Mouse (Mus musculus) urinary bladder, postnatal 10 days (tissue): Measurements from ENCODE around the gene Vwa5b1.

Experiments
- DNase-seq: peaks from one replicate; pipeline ENCODE4 v3.0.0; 2022; ENCODE audit warnings: low spot score

Gene Vwa5b1

DNA sequence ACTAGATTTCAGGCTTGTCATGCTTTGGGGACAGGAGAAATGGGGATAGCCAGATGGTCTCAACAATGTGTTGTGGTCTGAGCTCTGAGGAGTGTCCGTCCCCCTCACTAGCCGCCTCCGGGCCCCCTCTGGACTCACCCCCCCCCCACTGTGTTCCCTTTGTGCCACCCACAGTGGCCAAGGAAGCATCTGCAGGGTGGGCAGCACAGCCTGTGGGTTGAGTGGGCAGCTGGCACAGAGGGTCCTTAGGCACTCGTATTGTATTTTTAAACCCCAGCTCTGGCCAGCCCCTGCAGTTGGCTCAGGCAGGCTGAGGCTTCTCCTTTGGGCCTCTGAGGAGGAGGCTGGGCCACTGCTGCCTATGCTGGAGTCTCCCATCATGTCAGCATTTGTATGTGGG is 110.0 kb downstream of the Vwa5b1 start:
- no peak for DNase-seq

GRCm38 (mm10) chr4:138524769-138525168 is 110.9 kb downstream of the Vwa5b1 start:
- no peak for DNase-seq

GRCm38 (mm10) chr4:138523775-138524174 is 111.9 kb downstream of the Vwa5b1 start:
- DNase-seq: no peak

DNA sequence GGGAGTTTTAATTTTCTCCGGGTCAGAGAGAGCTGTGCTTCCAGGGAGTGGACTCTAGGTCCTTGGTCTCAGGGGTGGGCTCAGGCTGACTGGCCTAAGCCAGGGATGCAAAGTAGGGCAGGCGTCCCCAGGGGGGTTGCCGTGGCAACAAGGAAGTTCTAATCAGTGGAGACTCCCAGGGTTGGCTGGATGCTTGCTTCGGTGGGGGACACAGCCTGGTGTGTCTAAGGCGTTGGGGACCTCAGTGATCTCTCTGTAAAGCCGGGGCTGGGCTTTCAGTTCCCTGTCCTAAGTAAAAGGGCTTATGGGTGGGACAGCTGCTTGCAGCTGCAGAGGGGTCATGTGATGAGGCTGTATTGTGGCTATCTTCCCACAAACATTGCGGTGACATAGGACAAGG is 113.4 kb downstream of the Vwa5b1 start:
- no peak for DNase-seq

- no peak for DNase-seq
Observed at GRCm38 (mm10) chr4:138517153-138517789, 118.4 kb downstream of the Vwa5b1 start.

DNA sequence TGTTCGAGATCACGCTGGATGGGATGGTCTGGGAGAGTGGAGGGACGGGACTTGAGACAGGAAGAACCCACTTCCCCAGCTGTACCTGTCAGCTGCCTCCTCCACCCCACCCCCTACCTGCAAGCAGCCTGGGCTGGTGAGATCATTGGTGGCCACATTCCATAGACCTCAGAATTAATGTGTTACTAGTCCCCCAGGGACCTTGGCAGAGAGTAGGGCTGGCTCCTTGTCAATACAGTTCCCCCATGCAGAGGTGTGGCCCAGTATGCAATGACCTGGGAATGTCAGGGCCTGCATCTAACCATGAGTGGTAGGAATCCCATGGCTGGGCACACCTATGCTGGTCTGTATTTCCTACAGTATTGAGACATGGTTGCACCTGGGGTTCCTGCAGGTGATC is 119.2 kb downstream of the Vwa5b1 start:
- no peak for DNase-seq
